Mouse (Mus musculus) right cerebral cortex, postnatal 14 days (tissue): ENCODE results near the gene Mslnl.
A peak's percentile ranks its signal among the peaks of the same experiment; 100 is the strongest.
"Not testable (repeated sequence)": the region's sequence is repeated elsewhere in the genome, so short reads cannot be mapped to it uniquely, and the experiment has no call there.

Experiments
- DNase-seq: peaks from one replicate; pipeline ENCODE4 v3.0.0; 2022

Mslnl gene

DNA sequence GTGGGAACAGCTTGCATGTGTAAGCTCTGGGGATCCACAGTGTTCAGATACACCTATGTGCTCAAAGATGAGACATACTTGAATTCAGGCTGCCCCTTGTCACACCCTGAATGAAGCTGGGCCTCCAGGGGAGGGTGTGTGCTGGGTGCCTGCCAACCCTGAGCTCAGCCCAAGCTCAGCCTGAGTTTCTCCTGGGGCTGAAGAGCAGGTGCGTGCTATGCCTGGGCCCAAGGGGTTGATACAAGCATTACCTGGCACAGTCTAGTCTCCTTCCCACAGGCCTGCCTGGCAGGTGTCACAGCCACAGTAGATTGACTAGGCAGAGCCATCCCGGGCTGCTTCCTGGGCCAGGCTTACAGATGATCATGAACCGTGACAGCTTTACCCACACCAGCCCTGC is at the start of gene Mslnl:
TSS of gene Mslnl (plus strand) at position 298 of the 400 bp plus-strand sequence.
- no peak for DNase-seq

DNA sequence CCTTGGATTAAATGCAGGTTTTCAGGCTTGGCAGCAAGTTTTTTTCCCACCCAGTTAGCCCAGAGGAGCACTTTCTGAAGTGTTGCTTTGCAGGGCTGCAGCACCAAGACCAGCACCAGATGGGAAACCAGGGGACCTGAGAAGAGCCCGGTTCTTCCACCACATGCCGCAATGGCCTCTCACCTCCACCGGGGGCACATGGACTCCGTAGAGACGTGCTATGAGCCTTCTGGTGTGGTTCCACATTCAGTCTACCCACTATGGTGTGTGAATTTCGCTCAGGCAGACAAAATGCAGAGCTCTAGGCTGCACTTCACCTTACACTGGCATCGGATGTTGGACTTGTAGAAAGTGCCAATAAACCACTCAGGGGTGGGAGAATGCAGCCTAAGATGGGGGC is 49.5 kb upstream of the Mslnl start:
- DNase-seq: no peak

DNA sequence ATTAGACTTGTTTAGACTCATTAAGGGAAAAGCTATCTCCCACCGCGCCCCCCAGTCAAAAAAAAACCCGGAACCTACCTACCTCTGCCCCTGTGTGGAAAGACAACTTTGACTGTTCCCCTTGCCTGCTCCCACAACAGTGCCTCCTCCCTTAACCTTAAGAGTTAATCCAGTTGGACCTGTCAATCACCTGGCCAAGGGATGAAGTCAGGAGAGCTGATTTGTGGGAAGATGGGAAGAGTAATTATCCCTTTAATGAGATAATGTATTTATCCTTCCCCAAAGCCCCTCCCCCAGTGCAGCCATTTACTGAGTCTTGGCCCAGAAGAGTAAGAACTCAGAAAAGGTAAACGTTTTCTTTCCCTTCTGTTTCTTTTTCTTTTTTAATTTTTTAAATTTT is 46.9 kb upstream of the Mslnl start:
- DNase-seq: no peak

DNA sequence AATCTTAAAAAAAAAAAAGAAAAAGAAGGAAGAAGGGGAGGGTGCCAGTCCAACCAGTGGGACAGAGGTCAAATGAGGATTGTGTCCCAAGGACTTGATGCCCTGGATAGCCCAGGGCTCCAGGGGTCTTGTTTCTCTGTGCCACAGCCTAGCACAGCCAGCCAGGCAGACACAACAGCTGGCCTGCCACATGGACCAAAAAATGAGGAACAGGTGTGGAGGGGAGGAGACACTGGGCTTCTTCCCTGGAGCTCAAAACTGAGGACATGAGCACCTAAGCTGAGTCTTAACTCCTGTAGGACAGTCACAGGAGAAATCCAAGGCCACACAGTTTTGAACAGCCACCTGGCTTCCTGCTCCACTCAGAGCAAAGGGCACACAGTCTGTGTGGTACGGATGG is 39.6 kb upstream of the Mslnl start:
- DNase-seq: no peak

DNA sequence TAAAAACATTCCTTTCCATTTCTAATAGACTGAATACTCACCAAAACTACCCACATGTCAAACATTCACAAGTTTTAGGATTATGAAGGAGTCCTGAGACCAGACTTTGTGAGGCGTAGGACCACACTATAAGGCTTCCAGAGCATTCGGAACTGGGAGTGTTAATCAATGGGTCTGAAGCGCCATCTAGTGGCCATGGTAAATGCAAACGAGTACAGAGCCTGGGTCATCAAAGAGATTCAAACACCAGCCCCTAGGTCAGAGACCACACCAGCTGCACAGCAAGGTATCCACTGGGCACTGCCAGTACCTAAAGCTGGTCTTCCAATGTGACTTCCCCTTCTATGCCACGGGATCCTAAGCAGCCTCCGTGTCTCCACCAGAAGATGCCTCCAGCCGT is 37.4 kb upstream of the Mslnl start:
- peak; percentile 82 for DNase-seq

DNA sequence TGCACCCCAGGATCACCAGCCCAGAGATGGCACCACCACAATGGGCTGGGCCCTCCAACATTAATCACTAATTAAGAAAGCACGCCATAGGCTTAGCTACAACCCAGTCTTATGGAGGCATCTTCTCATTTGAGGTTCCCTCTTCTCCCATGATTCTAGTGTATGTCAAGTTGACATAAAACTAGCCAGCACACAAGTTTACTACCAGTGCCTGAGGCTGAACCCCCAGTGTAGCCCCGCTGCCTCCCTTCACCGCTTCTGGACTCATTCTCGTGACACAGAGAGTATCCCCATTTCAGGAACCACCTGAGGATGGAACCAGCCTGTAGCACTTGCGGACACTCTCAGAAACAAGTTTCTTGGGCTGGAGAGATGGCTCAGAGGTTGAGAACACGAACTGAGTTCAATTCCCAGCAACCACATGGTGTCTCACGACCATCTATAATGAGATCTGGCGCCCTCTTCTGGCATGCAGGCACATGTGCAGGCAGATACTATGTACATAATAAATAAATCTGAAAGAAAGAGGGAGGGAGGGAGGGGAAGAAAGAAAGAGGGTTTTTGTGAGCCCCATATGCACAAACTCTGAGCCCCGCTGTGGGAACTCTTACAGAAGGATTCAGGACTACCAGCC is 34.9 kb upstream of the Mslnl start:
- no peak for DNase-seq

DNA sequence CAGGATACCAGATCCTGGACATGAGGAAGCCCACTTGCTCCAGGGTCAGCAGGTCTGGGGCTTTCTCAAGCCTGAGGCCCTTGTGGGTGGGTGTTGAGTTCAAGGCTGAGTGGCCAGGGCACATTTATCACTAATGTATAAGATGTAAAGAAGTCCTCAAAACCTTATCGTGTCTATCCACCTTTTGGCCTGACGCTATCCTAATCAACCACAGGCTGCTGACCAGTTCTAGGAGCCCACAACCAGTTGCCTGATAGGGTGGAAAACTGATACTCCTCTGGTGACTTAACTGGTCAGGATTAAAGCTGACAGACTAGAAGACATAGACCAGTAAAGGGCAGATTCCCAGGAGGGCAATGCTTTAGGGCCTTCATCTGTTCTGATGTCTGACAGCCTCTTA is 25.8 kb upstream of the Mslnl start:
- no peak for DNase-seq

DNA sequence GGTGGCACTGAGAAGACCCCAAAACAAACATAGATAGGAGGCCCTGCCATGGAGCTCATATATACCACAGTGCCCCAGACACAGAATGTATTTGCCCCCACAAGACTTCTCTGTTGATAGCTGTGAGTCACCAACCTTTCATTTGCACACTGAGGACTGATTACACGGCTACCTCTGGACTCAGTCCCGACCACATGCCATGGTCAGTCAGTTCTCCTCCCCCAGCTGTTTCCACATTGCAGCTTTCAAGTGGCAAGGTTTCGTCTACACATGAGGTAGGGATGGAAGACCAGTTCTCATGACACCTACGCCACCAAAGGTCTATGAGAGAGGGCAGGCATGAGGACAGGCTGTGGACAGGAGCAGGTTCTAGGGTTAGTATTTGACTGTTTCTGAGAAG is 24.7 kb upstream of the Mslnl start:
- no peak for DNase-seq

DNA sequence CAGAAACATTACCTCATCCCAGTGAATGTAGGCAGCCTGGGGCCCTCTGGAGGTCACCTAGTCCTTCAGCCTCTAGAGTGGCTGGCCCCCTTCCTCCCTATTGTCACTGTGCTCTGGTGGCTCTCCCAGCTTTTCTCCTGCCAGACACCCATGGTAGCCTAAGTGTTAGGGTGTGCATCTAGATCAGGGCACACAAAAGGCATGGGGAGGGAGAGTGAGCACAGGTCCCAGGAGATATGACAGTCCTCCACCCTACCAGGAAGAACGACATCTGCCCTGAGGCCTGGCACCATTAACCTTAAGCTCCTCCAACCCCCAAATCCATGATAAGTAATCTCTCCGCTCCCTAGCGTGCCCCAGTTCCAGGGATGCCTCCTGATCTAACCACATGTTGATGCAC is 20.2 kb upstream of the Mslnl start:
- no peak for DNase-seq

DNA sequence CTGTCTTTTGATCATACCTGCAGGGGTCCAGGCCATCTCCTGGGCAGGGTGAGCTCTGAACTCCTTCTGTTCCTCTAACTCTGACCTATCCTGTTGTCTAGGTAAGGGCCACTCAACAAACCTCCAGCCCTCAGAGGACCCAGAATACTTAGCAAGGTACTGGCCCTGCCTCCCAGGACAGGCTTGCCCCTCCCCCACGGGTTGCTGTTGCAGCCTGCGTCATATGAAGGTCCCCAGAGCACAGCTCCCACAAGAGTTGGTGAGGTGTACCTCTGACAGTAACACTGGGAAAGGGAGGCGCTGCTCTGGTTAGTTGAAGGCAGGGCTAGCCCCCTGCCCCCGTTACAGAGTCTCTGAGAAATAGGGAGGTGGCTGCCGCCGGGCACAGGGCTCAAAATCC is 19.7 kb upstream of the Mslnl start:
- DNase-seq: no peak

DNA sequence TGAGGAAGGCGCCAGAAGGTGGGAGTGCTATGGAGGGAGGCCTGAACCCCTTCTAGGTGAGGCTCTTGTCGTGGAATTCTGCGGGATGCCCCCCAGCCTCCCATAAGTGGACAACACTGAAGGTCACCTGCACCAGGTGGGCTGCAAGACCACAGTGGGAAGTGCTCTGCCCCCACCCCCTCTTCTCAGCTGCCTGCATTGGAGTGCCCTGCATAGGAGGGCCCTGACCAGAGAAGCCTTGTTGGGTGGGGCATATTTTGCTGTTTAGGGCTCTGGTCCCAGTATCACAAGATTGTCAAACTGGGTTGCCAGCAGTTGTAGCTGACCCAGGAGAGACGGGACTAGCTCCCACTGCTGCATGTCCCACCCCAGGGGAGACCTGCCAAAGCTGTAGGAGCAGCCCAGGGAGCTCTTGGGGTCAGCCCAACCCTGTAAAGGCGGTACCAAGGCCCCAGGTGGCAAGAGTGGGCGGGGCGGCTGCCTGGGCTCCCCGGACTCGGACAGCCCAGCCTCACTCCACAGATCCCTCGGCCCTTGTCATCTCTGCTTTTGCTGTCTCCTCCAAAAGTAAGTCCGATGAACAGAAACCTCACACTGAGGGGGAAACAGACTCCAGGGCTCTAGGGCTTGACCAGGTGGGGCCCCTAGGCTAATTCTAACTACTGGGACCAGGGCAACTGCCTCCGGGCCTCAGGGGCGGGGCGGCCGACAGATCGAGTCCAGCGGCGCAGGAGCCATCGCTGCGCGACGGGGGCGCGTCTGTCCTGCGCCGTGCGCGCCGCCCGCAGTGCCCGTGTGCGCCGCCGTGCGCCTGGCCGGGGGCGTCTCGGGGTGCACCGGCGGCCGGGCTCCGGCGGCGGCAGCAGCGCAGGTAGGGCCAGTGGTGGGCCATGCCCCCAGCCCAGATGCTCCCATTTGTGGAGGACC is 18.9 kb upstream of the Mslnl start, which contains the start of gene Gng13:
TSS of gene Gng13 (plus strand) at position 461 of the 927 bp plus-strand sequence.
- DNase-seq: no peak

DNA sequence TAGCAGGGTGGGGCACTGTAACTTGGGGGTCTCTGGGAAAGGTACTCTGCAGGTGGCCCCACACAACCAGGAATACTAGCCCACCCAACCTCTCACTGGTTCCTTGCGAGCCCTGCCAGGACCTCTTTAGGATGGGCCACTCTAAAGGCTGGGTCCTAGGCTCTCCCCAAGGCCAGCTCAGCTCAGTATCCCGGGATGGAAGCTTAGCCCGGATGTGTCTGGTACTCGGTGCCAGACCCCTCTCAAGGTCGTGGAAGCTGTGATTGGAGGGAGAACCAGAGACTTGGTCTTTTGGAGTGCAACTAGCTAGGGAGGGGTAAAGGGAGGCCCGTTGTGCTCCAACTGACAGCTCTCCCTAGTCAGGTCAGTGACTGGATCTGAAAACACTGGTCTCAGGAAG is 18.2 kb upstream of the Mslnl start:
- no peak for DNase-seq

DNA sequence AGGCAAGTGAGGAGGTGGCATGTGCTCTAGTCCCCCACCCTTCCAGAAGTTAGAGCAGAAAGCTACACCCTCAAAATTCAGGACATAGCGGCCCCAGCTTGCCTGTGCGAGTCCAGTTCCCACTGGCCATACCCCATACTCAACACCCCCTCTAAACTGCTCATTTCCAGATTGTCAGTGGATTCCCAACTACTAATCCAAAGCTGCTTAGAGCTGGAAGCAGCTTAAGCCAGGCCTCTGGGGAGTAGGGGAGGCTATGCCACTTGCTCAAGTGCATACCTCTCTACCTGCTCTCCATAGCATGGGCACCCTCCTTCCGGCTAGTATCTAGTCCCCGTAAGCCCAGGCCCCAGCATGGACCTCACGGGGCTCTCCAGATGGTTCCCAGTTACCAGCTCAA is 14.4 kb upstream of the Mslnl start:
- no peak for DNase-seq

DNA sequence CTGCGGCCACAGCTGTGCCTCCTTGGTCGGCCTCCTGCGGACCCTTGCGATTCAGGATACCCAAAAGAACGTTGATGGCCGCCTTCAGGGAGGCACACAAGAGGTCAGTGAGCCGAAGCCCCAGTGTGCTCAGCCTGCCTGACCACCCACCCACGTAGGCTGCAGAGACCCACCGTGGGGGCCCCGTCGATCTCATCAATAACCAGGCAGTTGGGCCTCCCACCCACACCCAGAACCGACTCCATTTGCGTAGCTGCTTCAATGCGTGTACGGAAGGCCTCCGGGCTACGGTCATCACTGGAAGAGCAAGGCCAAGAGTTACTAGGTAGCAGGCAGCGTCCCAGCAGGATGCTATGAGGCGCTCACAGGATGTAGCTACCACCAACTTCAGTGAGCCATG is 12.4 kb upstream of the Mslnl start:
- DNase-seq: no peak

DNA sequence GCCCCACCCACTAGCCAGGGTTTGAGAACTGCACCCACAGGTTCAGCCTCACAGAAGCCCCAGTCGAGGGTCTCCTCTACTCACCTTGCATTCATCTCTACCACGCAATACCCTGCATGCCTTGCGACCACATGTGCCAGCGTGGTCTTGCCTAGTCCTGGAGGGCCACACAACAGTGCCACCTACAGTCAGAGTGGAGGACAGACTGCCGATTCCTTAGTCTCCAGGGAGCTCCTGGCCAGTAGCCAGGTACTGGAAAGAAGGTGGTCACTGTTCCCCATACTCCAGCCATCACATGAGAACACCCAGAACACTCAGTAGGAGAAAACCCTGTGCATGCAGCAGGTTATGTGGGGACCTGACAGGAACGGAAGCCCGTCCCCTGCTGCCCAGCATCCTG is 11.9 kb upstream of the Mslnl start:
- DNase-seq: no peak

DNA sequence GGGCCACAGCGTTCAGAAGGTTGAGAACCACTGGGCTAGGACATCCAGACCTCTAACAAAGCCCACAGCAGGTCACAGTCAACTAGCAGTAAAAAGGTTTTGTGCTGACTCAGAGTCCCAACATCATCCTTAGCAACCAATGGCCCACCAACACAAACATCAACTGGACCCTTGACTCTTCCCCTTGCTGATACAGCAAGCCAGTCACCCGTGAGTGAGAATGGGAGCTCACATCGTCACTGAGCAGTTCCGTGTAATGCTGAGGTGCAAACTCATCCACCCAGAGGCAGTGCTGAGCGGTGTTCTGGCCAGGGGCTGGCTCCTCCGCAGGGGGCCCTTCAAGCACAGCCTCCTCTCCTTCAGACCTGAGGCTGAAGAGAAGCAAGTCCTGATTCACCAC is 10.6 kb upstream of the Mslnl start:
- DNase-seq: no peak

DNA sequence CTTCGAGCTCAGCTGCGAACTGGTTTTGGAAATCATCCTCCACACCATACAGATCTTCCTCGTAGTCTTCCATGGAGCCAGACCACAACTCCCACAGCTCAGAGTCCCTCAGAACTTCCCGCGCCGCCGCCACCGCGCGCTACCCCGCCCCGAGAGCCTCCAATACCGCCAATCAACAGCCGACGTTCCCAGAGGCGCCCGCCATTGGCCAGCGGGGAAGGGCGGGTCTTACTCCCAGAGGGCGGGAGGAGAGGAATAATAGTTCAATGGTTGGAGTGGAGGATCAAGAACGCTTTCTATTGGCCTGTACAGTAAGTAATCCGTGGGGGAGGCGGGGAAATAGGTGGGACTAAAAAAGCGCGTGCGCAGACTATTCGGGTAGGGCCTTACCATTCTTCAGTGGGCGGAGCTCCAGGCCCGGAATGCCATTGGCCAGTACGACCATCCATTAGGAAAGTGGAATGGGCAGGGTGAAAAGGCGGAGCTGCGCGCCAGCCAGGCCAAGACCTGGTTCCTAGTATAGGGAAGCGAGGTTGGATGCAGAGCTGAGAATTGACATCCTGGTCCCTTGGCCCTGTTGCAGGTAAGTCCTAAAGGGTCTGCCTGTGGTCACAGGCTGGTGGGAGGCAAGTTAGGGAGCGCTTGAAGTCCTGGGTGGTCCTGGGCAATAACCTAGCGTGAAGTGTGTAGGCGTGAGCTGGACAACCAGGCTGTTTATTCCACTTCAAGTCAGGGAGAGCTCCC is 8.4 kb upstream of the Mslnl start, which contains the start of the genes Chtf18 and Rpusd1:
TSS of gene Chtf18 (minus strand) at position 155 of the 744 bp plus-strand sequence.
TSS of gene Rpusd1 (plus strand) at position 406 of the 744 bp plus-strand sequence.
- DNase-seq: peak; percentile 97

DNA sequence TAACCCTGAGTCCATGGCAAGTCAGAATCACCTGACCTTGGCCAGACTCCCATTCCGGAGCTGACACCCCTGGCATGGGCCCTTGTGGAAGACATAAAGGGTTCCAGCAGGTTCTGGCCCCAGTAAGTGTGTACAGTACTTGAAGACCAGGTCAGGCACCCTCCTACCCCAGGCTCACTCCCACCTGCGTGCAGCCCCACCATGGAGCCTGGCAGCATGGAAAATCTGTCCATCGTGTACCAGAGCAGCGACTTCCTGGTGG is 7.9 kb upstream of the Mslnl start:
- no peak for DNase-seq

DNA sequence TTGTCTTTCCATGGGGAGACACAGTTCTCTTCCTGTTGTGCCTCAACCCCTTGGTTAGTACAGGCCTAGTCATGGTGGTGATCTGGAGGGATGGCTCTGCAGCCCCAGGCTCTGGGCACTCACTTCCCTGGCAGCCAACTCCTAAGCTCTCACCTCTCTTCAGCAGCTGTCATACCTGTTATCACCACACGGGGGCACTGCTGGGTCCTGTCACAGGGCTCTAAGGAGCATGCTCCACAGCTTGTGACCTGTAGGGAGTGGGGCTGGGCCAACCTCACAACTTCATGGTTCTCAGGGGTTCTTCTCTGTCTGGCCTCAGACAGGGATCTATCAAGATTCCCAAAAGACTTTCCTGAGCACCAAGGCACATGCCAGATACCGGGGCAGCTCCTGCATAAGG is 3.8 kb upstream of the Mslnl start:
- DNase-seq: peak; percentile 90

DNA sequence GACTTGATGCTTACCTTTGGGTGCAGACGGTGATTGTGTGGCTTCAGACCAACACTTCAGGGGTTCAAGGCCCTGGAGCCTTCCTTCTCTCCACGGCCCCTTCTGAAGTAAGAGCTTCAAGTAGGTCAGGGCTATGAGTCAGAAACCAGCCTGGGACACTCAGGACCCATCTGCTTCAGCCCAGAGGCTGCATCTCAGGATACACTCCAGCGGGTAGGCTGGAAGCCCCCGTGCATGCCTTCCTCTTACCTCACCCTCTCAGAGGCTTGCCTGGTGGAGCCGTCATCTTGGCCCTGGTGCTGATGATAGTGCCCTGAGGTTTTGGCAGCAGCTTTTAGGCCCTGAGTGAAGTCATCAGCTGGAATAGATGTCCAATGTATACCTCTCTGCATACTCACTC is 596 bp upstream of the Mslnl start:
- no peak for DNase-seq

DNA sequence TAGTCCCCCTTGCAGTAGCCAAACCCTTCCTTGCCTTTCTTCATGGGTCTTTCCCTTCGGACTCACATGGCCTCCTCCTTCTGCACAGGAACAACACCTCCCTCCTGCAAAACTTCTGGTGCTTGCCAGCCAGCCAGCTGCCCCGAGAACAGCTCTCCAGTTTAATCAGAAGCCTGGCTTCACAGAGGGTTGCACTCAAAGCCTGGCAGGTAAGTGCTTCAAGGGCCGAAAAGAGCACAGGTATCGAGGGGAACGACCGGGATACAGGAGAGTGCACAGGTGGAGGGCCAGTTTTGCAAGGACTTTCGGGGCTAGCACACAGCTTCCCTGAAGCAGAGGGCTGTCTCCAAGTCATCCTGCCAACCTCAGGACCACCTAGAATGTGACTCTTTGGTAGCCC is 3.0 kb downstream of the Mslnl start:
- DNase-seq: no peak

DNA sequence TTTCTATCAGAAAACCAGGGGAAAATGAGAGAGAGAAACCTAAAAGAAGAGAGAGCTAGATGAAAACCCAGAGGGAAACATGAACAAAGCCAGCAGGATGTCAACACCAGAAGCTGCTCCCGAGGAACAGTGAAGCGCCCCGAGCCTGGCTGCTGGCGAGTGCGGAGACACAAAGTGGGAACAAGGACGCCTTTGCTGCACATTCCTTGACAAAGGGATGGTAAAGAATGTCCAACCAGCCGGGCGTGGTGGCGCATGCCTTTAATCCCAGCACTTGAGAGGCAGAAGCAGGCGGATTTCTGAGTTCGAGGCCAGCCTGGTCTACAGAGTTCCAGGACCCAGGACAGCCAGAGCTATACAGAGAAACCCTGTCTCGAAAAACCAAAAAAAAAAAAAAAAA is 5.6 kb downstream of the Mslnl start:
- DNase-seq: not testable (repeated sequence)

DNA sequence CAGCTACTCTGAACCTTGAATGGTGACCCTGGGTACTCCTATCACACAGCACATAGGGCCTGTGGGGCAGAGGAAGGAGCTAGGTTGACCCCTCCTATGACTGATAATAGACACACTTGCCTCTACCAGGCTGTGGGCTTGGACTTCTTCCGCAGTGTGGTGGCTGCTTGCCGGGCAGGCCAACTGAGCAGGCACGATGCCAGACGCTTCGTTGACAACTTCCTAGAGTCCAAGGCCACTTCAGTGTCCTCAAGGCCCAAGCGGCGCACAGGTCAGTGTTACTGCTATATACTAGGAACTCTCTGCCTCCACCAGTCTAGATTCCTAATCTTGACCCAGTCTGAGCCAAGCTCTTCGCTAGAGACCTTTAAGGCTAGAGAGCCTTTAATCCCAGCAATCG is 8.0 kb downstream of the Mslnl start:
- no peak for DNase-seq

DNA sequence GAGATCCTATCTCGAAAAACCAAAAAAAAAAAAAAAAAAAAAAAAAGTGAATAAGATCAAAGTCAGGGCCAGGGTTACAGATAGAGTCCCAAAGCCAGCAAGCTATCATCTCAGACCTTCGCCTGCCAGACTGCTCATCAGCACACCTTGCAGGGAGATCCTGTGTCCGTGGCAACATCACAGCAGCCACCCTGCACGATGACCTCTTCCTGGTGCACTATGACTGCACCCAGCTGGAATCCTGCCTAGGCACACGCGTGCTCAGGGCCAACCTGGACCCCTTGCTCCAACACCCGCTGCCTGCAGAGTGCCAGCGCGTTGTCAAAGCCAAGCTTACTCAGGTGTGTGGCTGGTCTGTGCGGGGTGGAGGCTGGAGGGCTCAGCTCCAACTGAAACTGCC is 8.5 kb downstream of the Mslnl start:
- DNase-seq: no peak
